Mouse (Mus musculus) adrenal gland, postnatal 14 days (tissue): ENCODE data around the gene Gpsm2. TPM values are rescaled to one million over a fixed set of nuclear protein-coding genes. Genes with fewer than 3 reads are reported as not detected.
"Not testable (repeated sequence)": the region's sequence is repeated elsewhere in the genome, so short reads cannot be mapped to it uniquely, and the experiment has no call there.

Source experiments
- DNase-seq: peaks from one replicate; pipeline ENCODE4 v3.0.0; 2021; ENCODE audit warnings: mixed read lengths
- total RNA-seq: library from RNA; stranded (reverse); gene quantifications from 2 replicates; pipeline ENCODE4 v1.2.3, GENCODE M21; 2021

Gpsm2 gene
- total RNA-seq, 1 experiment from 2014 or later: 13.8 TPM

DNA sequence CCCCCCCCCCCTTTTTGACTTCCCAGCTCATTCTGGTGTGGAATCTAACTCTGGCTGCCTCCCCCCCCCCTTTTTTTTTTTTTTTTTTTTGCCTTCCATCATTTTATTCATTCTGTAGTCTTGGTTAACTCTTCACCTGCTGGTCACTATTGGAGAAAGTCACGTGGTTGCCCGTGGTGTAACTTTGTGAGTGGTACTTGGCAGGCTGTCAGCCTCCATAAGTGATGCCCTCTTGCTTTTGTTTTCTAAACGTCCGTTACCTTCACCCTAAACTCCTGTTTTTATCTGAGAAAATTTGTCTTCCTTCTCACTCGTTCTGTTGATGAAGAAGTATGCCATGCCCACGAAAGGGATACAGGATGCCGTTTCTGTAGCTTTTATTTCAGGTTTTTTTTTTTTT is 66.6 kb downstream of the Gpsm2 start:
- no peak for DNase-seq

DNA sequence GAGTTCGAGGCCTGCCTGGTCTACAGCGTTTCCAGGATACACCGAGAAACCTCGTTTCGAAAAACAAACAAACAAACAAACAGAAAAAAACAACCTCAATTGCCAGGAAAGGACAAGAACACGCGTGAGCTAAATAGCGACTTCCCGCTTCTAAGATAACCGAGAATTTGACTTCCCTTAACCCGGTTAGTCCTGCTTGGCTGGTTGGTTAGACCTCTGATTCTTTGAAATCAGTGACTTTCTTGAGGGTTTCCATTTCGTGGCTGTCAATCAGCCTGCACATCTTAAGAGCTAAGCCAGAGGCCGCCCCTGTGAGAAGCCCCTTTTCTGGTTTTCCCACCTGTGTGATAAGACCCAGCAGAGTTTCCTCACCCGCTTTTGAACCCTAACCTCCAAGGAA is 67.5 kb downstream of the Gpsm2 start:
- no peak for DNase-seq

GRCm38 (mm10) chr3:108653710-108654379 is 68.3 kb downstream of the Gpsm2 start, which contains the start of gene Clcc1:
Gene Clcc1, plus strand, starts transcription at chr3:108653913.
- peak; percentile 98 for DNase-seq

DNA sequence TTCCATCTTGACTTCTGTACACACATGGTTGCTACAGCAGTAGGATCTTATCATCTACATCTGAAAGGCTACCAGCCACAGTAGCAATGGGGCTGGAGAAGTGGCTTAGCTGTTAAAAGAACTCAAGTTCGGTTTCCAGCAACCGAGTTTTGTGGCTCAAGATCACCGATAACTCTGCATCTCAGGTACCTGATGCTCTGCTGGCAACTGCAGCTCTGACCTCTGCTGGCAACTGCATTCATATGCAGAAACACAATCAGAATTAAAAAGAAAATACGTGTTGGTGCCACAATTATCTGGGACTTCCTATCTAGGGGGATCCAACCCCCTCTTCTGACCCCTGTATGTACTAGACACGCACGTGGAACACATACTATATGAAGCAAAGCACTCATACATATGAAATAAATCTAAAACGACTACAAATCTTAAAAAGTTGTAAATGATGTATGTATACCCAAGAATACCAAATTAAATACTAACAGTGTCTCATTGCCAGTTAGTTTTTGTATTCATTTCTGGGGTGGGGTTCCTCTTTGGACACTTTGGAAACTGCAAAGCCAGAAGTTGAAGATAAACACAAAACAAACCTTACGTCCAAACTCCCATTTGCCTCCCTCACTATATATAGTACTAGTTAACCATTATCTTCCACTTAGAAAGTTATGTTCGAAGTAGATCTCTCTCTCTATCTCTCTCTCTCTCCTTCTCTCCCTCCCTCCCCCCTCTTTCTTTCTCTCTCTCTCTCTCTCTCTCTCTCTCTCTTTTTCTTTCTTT is 69.1 kb downstream of the Gpsm2 start:
- peak; percentile 9 for DNase-seq

DNA sequence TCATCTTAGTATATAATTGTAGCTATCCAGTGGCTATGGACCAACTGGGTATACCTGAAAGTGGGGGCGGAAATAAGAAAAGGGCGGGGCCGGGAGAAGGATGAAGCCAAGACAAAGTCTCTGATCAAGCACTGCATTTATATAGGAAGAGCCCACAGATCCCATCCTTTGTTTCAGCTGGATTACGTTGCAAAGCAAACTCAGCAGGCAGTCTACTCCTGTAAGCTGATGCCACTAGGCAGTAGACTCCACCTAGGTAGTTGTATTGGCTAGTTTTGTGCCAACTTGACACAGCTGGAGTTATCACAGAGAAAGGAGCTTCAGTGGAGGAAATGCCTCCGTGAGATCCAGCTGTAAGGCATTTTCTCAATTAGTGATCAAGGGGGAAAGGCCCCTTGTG is 74.4 kb downstream of the Gpsm2 start:
- DNase-seq: not testable (repeated sequence)

DNA sequence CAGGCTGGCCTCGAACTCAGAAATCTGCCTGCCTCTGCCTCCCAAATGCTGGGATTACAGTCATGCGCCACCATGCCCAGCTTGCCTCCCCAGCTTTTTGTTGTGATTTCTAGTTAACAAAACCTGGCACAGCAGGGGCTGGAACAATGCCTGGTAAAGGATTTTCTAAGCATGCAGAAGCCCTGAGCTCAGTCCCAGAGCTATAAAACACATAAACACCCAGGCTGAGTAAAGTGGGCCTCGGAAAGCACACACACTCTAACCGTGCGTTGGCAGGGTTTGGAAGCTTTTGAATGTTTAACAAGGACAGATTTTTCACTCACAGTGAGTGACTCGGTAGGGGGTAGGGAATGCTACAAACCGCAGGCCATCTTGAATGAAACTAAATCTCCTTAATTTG is 76.1 kb downstream of the Gpsm2 start:
- DNase-seq: no peak

DNA sequence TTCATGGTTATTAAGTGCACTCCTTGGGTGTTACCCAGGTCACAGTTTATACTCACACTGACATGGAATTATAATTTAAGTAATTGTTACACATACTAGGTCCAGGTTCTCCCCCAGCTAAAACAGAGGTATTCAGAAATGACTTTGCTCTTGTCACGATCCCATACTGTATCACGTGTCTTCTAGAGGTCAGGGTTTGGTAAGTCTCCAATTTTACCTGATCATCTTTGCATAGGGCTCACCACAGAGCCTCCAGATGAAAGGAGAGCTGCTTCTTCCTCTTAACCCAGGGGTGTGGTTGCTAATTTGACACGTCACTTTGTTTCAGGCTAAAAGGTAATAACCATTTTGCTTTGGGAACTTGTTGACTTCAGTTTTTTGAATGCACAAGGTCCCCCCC is 77.3 kb downstream of the Gpsm2 start:
- DNase-seq: no peak

DNA sequence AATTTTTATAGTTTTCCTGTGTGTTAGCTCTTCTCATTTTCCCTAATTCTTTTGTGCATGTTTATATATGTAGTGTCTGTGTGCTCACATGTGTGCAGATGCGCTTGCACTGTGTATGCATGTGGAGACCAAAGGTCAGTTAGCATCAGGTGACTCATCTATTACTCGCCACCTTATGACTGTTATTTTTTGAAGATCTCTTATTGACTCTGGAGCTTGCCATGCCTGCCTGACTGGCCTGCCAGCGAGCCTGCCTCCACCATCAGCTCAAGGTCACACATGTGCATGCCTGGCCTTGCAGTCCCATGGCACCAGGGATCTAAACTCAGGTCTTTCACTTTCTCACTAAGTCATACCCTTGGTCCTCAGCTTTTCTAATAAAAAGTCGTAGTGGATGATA is 81.1 kb downstream of the Gpsm2 start:
- DNase-seq: peak; percentile 25

- DNase-seq: peak; percentile 4
Measured at GRCm38 (mm10) chr3:108639412-108639811, 82.7 kb downstream of the Gpsm2 start.

GRCm38 (mm10) chr3:108634761-108635160 is 87.3 kb downstream of the Gpsm2 start:
- no peak for DNase-seq

Other genes starting within 250 kb of the Gpsm2 start
- gene 1700013F07Rik, start 188.2 kb downstream of the Gpsm2 start, total RNA-seq: not detected in 2 replicates
- gene 5330417C22Rik, start 185.8 kb downstream of the Gpsm2 start, total RNA-seq: 1.5 and 4.7 TPM in 2 replicates
- 41.3 and 43.1 TPM in 2 replicates for gene Tmem167b, start 159.8 kb downstream of the Gpsm2 start, total RNA-seq
- gene Taf13, start 150.6 kb downstream of the Gpsm2 start, total RNA-seq: 23.5 and 29.5 TPM in 2 replicates
- 6.2 and 8.0 TPM in 2 replicates for gene Wdr47, start 131.0 kb downstream of the Gpsm2 start, total RNA-seq
- 32.1 and 34.4 TPM in 2 replicates for gene Clcc1, start 68.4 kb downstream of the Gpsm2 start, total RNA-seq
- not detected in 2 replicates for gene Aknad1, start 17.3 kb upstream of the Gpsm2 start, total RNA-seq
- gene Stxbp3, start 118.2 kb upstream of the Gpsm2 start, total RNA-seq: 45.2 and 50.7 TPM in 2 replicates
- 0.11 and 0.49 TPM in 2 replicates for gene Fndc7, start 167.7 kb upstream of the Gpsm2 start, total RNA-seq
- gene Prpf38b, start 189.4 kb upstream of the Gpsm2 start, total RNA-seq: 72.2 and 72.4 TPM in 2 replicates
- gene Henmt1, start 217.6 kb upstream of the Gpsm2 start, total RNA-seq: not detected in 2 replicates
- gene Gm9857, start 218.1 kb upstream of the Gpsm2 start, total RNA-seq: not detected in 2 replicates